Mouse (Mus musculus) thymus, adult 18-20 months (tissue): ENCODE measurements around the gene Narfl.

Source experiments
- DNase-seq, 2 experiments: peaks; one replicate each; pipeline ENCODE4 v3.0.0; 2022; ENCODE audit warnings: mixed read lengths in 2 of 2

The Narfl gene

GRCm38 (mm10) chr17:25831451-25832281 lies 58.1 kb downstream of the Narfl start:
- DNase-seq, result peak in 1 of 2 experiments; percentile 18

DNA sequence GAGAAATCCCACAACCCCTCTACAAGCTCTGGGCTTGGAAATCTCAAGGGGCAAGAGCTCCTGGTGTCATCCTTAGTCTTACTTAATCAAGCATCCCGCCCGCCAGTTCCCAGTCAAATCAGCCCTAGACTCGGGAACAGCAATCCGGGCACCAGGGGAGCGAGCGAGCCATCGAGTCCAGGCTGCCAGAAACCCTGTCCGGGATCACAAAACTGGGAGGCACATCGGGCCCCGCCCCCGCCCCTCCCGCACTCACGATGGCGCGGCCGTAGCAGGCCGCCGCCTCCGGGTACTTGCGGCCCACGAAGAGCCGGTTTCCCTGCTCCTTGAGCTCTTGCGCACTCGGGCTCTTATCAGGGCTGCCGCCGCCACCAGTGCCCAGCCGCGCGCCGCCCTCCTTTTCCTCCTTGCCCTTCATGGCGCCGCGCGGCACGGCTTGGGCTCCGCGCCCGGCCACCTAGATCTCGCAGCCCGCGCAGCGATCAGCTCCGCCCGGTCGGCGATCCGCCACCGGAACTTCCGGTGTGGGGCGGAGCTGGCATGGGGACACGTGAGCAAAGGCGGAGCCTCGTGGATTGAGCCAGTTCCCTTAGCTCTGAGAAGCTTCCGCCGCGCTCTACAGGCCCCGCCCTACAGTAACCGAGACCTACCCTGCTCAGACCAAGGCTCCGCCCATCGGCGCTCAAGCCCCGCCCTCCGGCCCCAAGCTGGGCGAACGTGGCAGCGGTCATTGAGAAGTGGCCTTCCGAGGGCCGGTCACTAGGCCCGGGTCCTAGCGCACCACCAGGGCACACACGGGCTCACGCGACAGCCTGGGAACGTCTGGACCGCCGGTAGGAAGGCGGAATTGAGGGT lies 59.1 kb downstream of the Narfl start:
- peak; percentile 97 to 98 for DNase-seq
